Mouse (Mus musculus): ENCODE measurements around the gene Vps37b.

DNA sequence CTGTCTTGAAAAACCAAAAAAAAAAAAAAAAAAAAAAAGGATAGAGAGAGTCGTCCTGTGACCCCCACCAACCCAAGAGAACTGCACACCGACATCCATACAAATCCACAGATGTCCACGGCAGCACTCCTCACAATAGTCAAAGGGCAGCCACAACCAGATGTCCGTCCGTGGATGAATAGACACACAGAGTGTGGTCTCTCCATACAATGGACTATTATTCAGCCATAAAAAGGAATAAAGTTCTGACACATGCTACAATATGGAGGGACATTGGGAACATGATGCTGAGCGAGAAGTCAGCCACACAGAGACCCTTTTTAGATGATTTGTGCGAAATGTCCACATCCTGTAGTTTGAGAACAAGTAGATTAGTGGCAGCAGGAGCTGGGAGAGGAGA, 26.7 kb upstream of the Vps37b start:
- no peak for TF ChIP-seq CTCF (IDR thresholded peaks at IDR 0.05; ENCODE audit: insufficient read depth, low read length)
- no peak for TF ChIP-seq POLR2A (IDR thresholded peaks at IDR 0.05; ENCODE audit: borderline replicate concordance, extremely low read depth, low read depth, low read length)

Data from lung, adult 2 months (tissue).